Mouse (Mus musculus): ENCODE data around the gene Zfp758. TPM values are rescaled to one million over a fixed set of nuclear protein-coding genes. Genes with fewer than 3 reads are reported as not detected.

Gene Zfp758
- polyA plus RNA-seq (2014; fragmentation: Illumina TruSeq; extraction: RNeasy Lipid Tissue Mini Kit (QIAGEN cat#74804); ENCODE audit: low read depth, low replicate concordance): 9.5 TPM

GRCm38 (mm10) chr17:22361101-22361781, at the start of gene Zfp758, which contains the start of gene Zfp944:
TSS of gene Zfp758 (plus strand) at chr17:22361453.
TSS of gene Zfp944 (minus strand) at chr17:22361400.

GRCm38 (mm10) chr17:22314730-22315226, 46.5 kb upstream of the Zfp758 start, which contains the start of gene CT030661.1:
TSS of gene CT030661.1 (minus strand) at chr17:22314837.

GRCm38 (mm10) chr17:22423952-22424617, 62.8 kb downstream of the Zfp758 start, which contains the start of gene Zfp946:
TSS of gene Zfp946 (plus strand) at chr17:22424222.

Other genes with a start within 250 kb of the Zfp758 start
- 0.55 TPM for gene Zfp947, start 195.3 kb upstream of the Zfp758 start, polyA plus RNA-seq (2014; fragmentation: Illumina TruSeq; extraction: RNeasy Lipid Tissue Mini Kit (QIAGEN cat#74804); ENCODE audit: low read depth, low replicate concordance)
- gene Zfp994, start 135.8 kb upstream of the Zfp758 start, polyA plus RNA-seq (2014; fragmentation: Illumina TruSeq; extraction: RNeasy Lipid Tissue Mini Kit (QIAGEN cat#74804); ENCODE audit: low read depth, low replicate concordance): 2.5 TPM
- 8.4 TPM for gene CT030661.1, start 46.6 kb upstream of the Zfp758 start, polyA plus RNA-seq (2014; fragmentation: Illumina TruSeq; extraction: RNeasy Lipid Tissue Mini Kit (QIAGEN cat#74804); ENCODE audit: low read depth, low replicate concordance)
- 7.6 TPM for gene Zfp944, start 53 bp upstream of the Zfp758 start, polyA plus RNA-seq (2014; fragmentation: Illumina TruSeq; extraction: RNeasy Lipid Tissue Mini Kit (QIAGEN cat#74804); ENCODE audit: low read depth, low replicate concordance)
- 5.1 TPM for gene Zfp946, start 62.8 kb downstream of the Zfp758 start, polyA plus RNA-seq (2014; fragmentation: Illumina TruSeq; extraction: RNeasy Lipid Tissue Mini Kit (QIAGEN cat#74804); ENCODE audit: low read depth, low replicate concordance)
- gene Vmn2r111, start 212.0 kb downstream of the Zfp758 start, polyA plus RNA-seq (2014; fragmentation: Illumina TruSeq; extraction: RNeasy Lipid Tissue Mini Kit (QIAGEN cat#74804); ENCODE audit: low read depth, low replicate concordance): not detected
- gene Vmn2r112, start 239.5 kb downstream of the Zfp758 start, polyA plus RNA-seq (2014; fragmentation: Illumina TruSeq; extraction: RNeasy Lipid Tissue Mini Kit (QIAGEN cat#74804); ENCODE audit: low read depth, low replicate concordance): not detected

Data from heart, adult 10 weeks (tissue).